Mouse (Mus musculus): ENCODE results near the gene Hs3st6. TPM values are rescaled to one million over a fixed set of nuclear protein-coding genes. Genes with fewer than 3 reads are reported as not detected.
A peak's percentile ranks its signal among the peaks of the same experiment; 100 is the strongest.

Gene Hs3st6
- polyA plus RNA-seq, 1 experiment from 2014 or later, result 0.23 TPM

- H3K27me3 ChIP-seq (replicated peaks; ENCODE audit: control insufficient read depth, insufficient read depth, low read length), result peaks cover 2% of the 10 kb centered on the region; the same call in 1 of the 2 replicates
- H3K9ac ChIP-seq (ENCODE audit: low read depth, low read length), result peak within 1 kb of the TSS; percentile 71
- no peaks in the 10 kb centered on the region for H3K36me3 ChIP-seq (ENCODE audit: control insufficient read depth, insufficient read depth, low read length)
- 1% methylated on average over 29 of the region's 29 CpGs for WGBS
- H3K4me3 ChIP-seq (ENCODE audit: low read length), result peak within 1 kb of the TSS; percentile 55
- no peaks in the 10 kb centered on the region for H3K9me3 ChIP-seq (ENCODE audit: control insufficient read depth, low read length)
- peak within 1 kb of the TSS; percentile 54 for H3K27ac ChIP-seq (ENCODE audit: low read depth, low read length)
- H3K4me2 ChIP-seq (ENCODE audit: low read length), result peak within 1 kb of the TSS; percentile 94
- peak; percentile 97 for ATAC-seq
- peaks cover 15% of the 10 kb centered on the region for H3K4me1 ChIP-seq (ENCODE audit: control insufficient read depth, insufficient read depth, low read depth, low read length)
Observed at GRCm38 (mm10) chr17:24736330-24737051, 16.3 kb upstream of the Hs3st6 start, which contains the start of gene Msrb1. Gene Msrb1, plus strand, starts transcription at chr17:24736642.

- no peak for ATAC-seq
- peak overlapping the region; percentile 71 for H3K9ac ChIP-seq (ENCODE audit: low read depth, low read length)
- no peak overlapping the region for H3K27ac ChIP-seq (ENCODE audit: low read depth, low read length)
- H3K27me3 ChIP-seq (replicated peaks; ENCODE audit: control insufficient read depth, insufficient read depth, low read length), result peaks cover 2% of the 10 kb centered on the region; the same call in 1 of the 2 replicates
- WGBS, result 24% methylated on average over 8 of the region's 8 CpGs
- H3K36me3 ChIP-seq (ENCODE audit: control insufficient read depth, insufficient read depth, low read length), result no peaks in the 10 kb centered on the region
- H3K4me1 ChIP-seq (ENCODE audit: control insufficient read depth, insufficient read depth, low read depth, low read length), result peaks cover 15% of the 10 kb centered on the region
- H3K9me3 ChIP-seq (ENCODE audit: control insufficient read depth, low read length), result no peaks in the 10 kb centered on the region
- peak overlapping the region; percentile 55 for H3K4me3 ChIP-seq (ENCODE audit: low read length)
- peak overlapping the region; percentile 94 for H3K4me2 ChIP-seq (ENCODE audit: low read length)
Observed at GRCm38 (mm10) chr17:24737135-24737810, 15.5 kb upstream of the Hs3st6 start.

- Histone ChIP-seq H3K4me1 (ENCODE audit: control insufficient read depth, insufficient read depth, low read depth, low read length) (peaks cover 15% of the 10 kb centered on the region), H3K36me3 (ENCODE audit: control insufficient read depth, insufficient read depth, low read length) (no peaks in the 10 kb centered on the region), H3K4me3 (ENCODE audit: low read length) (no peak overlapping the region), H3K9ac (ENCODE audit: low read depth, low read length) (no peak overlapping the region), H3K27ac (ENCODE audit: low read depth, low read length) (no peak overlapping the region), H3K9me3 (ENCODE audit: control insufficient read depth, low read length) (no peaks in the 10 kb centered on the region), H3K4me2 (ENCODE audit: low read length) (no peak overlapping the region), H3K27me3 (replicated peaks; ENCODE audit: control insufficient read depth, insufficient read depth, low read length) (peaks cover 2% of the 10 kb centered on the region; the same call in 1 of the 2 replicates)
- ATAC-seq, result no peak
- 85% methylated on average over 4 of the region's 4 CpGs for WGBS
Observed at GRCm38 (mm10) chr17:24738238-24738637, 14.6 kb upstream of the Hs3st6 start.

- ATAC-seq, result no peak
- Histone ChIP-seq H3K36me3 (ENCODE audit: control insufficient read depth, insufficient read depth, low read length) (no peaks in the 10 kb centered on the region), H3K4me2 (ENCODE audit: low read length) (no peak overlapping the region), H3K9ac (ENCODE audit: low read depth, low read length) (no peak overlapping the region), H3K27ac (ENCODE audit: low read depth, low read length) (no peak overlapping the region), H3K4me3 (ENCODE audit: low read length) (no peak overlapping the region), H3K4me1 (ENCODE audit: control insufficient read depth, insufficient read depth, low read depth, low read length) (peaks cover 15% of the 10 kb centered on the region), H3K9me3 (ENCODE audit: control insufficient read depth, low read length) (no peaks in the 10 kb centered on the region), H3K27me3 (replicated peaks; ENCODE audit: control insufficient read depth, insufficient read depth, low read length) (no peaks in the 10 kb centered on the region)
- 87% methylated on average over 8 of the region's 8 CpGs for WGBS
Observed at GRCm38 (mm10) chr17:24739926-24740325, 12.9 kb upstream of the Hs3st6 start.

- H3K27me3 ChIP-seq (replicated peaks; ENCODE audit: control insufficient read depth, insufficient read depth, low read length), result peaks cover 2% of the 10 kb centered on the region; the same call in 1 of the 2 replicates
- no peak overlapping the region for H3K27ac ChIP-seq (ENCODE audit: low read depth, low read length)
- no peak for ATAC-seq
- no peak overlapping the region for H3K4me3 ChIP-seq (ENCODE audit: low read length)
- H3K9ac ChIP-seq (ENCODE audit: low read depth, low read length), result no peak overlapping the region
- H3K36me3 ChIP-seq (ENCODE audit: control insufficient read depth, insufficient read depth, low read length), result no peaks in the 10 kb centered on the region
- H3K4me2 ChIP-seq (ENCODE audit: low read length), result no peak overlapping the region
- WGBS, result 78% methylated on average over 8 of the region's 8 CpGs
- no peaks in the 10 kb centered on the region for H3K9me3 ChIP-seq (ENCODE audit: control insufficient read depth, low read length)
- H3K4me1 ChIP-seq (ENCODE audit: control insufficient read depth, insufficient read depth, low read depth, low read length), result peaks cover 4% of the 10 kb centered on the region
Observed at GRCm38 (mm10) chr17:24742307-24742706, 10.5 kb upstream of the Hs3st6 start.

GRCm38 (mm10) chr17:24743896-24744295 is 8.9 kb upstream of the Hs3st6 start:
- Histone ChIP-seq H3K9ac (ENCODE audit: low read depth, low read length) (no peak overlapping the region), H3K4me3 (ENCODE audit: low read length) (no peak overlapping the region), H3K4me1 (ENCODE audit: control insufficient read depth, insufficient read depth, low read depth, low read length) (no peaks in the 10 kb centered on the region), H3K27ac (ENCODE audit: low read depth, low read length) (no peak overlapping the region), H3K36me3 (ENCODE audit: control insufficient read depth, insufficient read depth, low read length) (no peaks in the 10 kb centered on the region), H3K4me2 (ENCODE audit: low read length) (no peak overlapping the region), H3K9me3 (ENCODE audit: control insufficient read depth, low read length) (no peaks in the 10 kb centered on the region), H3K27me3 (replicated peaks; ENCODE audit: control insufficient read depth, insufficient read depth, low read length) (peaks cover 3% of the 10 kb centered on the region)
- ATAC-seq, result no peak
- WGBS, result 76% methylated on average over 5 of the region's 5 CpGs

GRCm38 (mm10) chr17:24744381-24744780 is 8.4 kb upstream of the Hs3st6 start:
- Histone ChIP-seq H3K9ac (ENCODE audit: low read depth, low read length) (no peak overlapping the region), H3K27me3 (replicated peaks; ENCODE audit: control insufficient read depth, insufficient read depth, low read length) (peaks cover 7% of the 10 kb centered on the region), H3K36me3 (ENCODE audit: control insufficient read depth, insufficient read depth, low read length) (no peaks in the 10 kb centered on the region), H3K4me1 (ENCODE audit: control insufficient read depth, insufficient read depth, low read depth, low read length) (no peaks in the 10 kb centered on the region), H3K27ac (ENCODE audit: low read depth, low read length) (no peak overlapping the region), H3K4me2 (ENCODE audit: low read length) (no peak overlapping the region), H3K9me3 (ENCODE audit: control insufficient read depth, low read length) (no peaks in the 10 kb centered on the region), H3K4me3 (ENCODE audit: low read length) (no peak overlapping the region)
- no peak for ATAC-seq
- WGBS, result 80% methylated on average over 3 of the region's 3 CpGs

GRCm38 (mm10) chr17:24745526-24746497 is 7.0 kb upstream of the Hs3st6 start:
- no peak overlapping the region for H3K4me2 ChIP-seq (ENCODE audit: low read length)
- 22% methylated on average over 7 of the region's 7 CpGs for WGBS
- H3K4me1 ChIP-seq (ENCODE audit: control insufficient read depth, insufficient read depth, low read depth, low read length), result no peaks in the 10 kb centered on the region
- H3K9me3 ChIP-seq (ENCODE audit: control insufficient read depth, low read length), result no peaks in the 10 kb centered on the region
- no peak overlapping the region for H3K27ac ChIP-seq (ENCODE audit: low read depth, low read length)
- peaks cover 19% of the 10 kb centered on the region for H3K27me3 ChIP-seq (replicated peaks; ENCODE audit: control insufficient read depth, insufficient read depth, low read length)
- no peaks in the 10 kb centered on the region for H3K36me3 ChIP-seq (ENCODE audit: control insufficient read depth, insufficient read depth, low read length)
- H3K4me3 ChIP-seq (ENCODE audit: low read length), result no peak overlapping the region
- H3K9ac ChIP-seq (ENCODE audit: low read depth, low read length), result peak overlapping the region; percentile 18; the same call in 1 of the 2 replicates
- ATAC-seq, result peak; percentile 89

Data from hindbrain, embryonic 16.5 days (tissue).